Mouse (Mus musculus) intestine, embryonic 14.5 days (tissue): ENCODE data around the gene Dusp18. TPM values are rescaled to one million over a fixed set of nuclear protein-coding genes. Genes with fewer than 3 reads are reported as not detected.
A peak's percentile ranks its signal among the peaks of the same experiment; 100 is the strongest.

Source experiments
- ATAC-seq: fragments of 200-750 bp; cut with Nextera tagmentation; replicated peaks from 2 replicates; pipeline ENCODE4 v1.8.0; 2017; ENCODE audit warnings: low read depth, moderate number of reproducible peaks, moderate TSS enrichment, moderate library complexity; ENCODE audit not compliant: low FRiP score, low TSS enrichment
- DNase-seq: peaks from one replicate; pipeline ENCODE4 v3.0.0-alpha.2; 2018; ENCODE audit warnings: low spot score
- H3K27ac ChIP-seq: fragments of 300-500 bp; sonication (generic); 2 replicates; pipeline ENCODE4 v1.5.1; 2014; ENCODE audit warnings: low read depth, mild to moderate bottlenecking, control low read depth
- H3K27me3 ChIP-seq: fragments of 300-500 bp; sonication (generic); replicated peaks from 2 replicates; pipeline ENCODE4 v1.6.1; 2014; ENCODE audit warnings: low read length, control low read depth; ENCODE audit not compliant: control insufficient read depth, insufficient read depth
- H3K36me3 ChIP-seq: fragments of 300-500 bp; sonication (generic); 2 replicates; pipeline ENCODE4 v1.6.1; 2014; ENCODE audit warnings: low read length, control low read depth; ENCODE audit not compliant: control insufficient read depth, insufficient read depth
- H3K4me1 ChIP-seq: fragments of 300-500 bp; sonication (generic); replicated peaks from 2 replicates; pipeline ENCODE4 v1.6.1; 2014; ENCODE audit warnings: low read length, control low read depth, mixed read lengths; ENCODE audit not compliant: control insufficient read depth, insufficient read depth
- H3K4me2 ChIP-seq: fragments of 300-500 bp; sonication (generic); 2 replicates; pipeline ENCODE4 v1.6.1; 2014; ENCODE audit warnings: low read length
- H3K4me3 ChIP-seq: fragments of 300-500 bp; sonication (generic); 2 replicates; pipeline ENCODE4 v1.5.1; 2014; ENCODE audit warnings: low read depth, low read length, control low read depth, mixed read lengths
- H3K9ac ChIP-seq: fragments of 300-500 bp; sonication (generic); 2 replicates; pipeline ENCODE4 v1.6.1; 2014; ENCODE audit warnings: mild to moderate bottlenecking, low read length
- H3K9me3 ChIP-seq: fragments of 300-500 bp; sonication (generic); 2 replicates; pipeline ENCODE4 v1.6.1; 2016; ENCODE audit warnings: low read length, control low read depth; ENCODE audit not compliant: control insufficient read depth
- WGBS: fragments of 180-500 bp; shearing (Covaris S2); extraction: QIAGEN DNeasy Blood & Tissue Kit; methylation state at CpG from one replicate; pipeline ENCODE4 v1.1.7; 2014; 5-methylcytosine and 5-hydroxymethylcytosine counted together
- polyA plus RNA-seq: library from polyadenylated mRNA; unstranded; fragments of >200 nt; fragmentation: Nextera tagmentation; extraction: Ambion mirVana; gene quantifications from 2 replicates; pipeline ENCODE4 v1.2.1, GENCODE M21; 2014

Dusp18 gene
- polyA plus RNA-seq, 1 experiment from 2014 or later, result 8.3 TPM

GRCm38 (mm10) chr11:3912875-3913271 is 17.8 kb downstream of the Dusp18 start:
- H3K9ac ChIP-seq, result peak overlapping the region; percentile 36; the same call in 1 of the 2 replicates
- peaks cover 4% of the 10 kb centered on the region for H3K4me1 ChIP-seq
- H3K27ac ChIP-seq, result no peak overlapping the region
- H3K27me3 ChIP-seq, result peaks cover 7% of the 10 kb centered on the region; the same call in 1 of the 2 replicates
- peak overlapping the region; percentile 50 for H3K4me3 ChIP-seq
- DNase-seq (peak; percentile 68), ATAC-seq (0 out of 2 replicates have a peak, but pooled peaks have one; percentile 16)
- peak overlapping the region; percentile 84 for H3K4me2 ChIP-seq
- no peaks in the 10 kb centered on the region for H3K36me3 ChIP-seq
- no peaks in the 10 kb centered on the region for H3K9me3 ChIP-seq
- WGBS, result 4% methylated on average over 16 of the region's 16 CpGs

- Histone ChIP-seq H3K4me1 (peaks cover 4% of the 10 kb centered on the region), H3K27me3 (peaks cover 7% of the 10 kb centered on the region; the same call in 1 of the 2 replicates), H3K4me2 (peak overlapping the region; percentile 84), H3K9me3 (no peaks in the 10 kb centered on the region), H3K9ac (peak overlapping the region; percentile 36; the same call in 1 of the 2 replicates), H3K27ac (peak overlapping the region; percentile 64), H3K4me3 (peak overlapping the region; percentile 50), H3K36me3 (no peaks in the 10 kb centered on the region)
- peak; percentile 89 for DNase-seq
- peak; percentile 85 for ATAC-seq
- WGBS, result 1% methylated on average over 65 of the region's 65 CpGs
Observed at GRCm38 (mm10) chr11:3913316-3914108, 18.5 kb downstream of the Dusp18 start.

DNA sequence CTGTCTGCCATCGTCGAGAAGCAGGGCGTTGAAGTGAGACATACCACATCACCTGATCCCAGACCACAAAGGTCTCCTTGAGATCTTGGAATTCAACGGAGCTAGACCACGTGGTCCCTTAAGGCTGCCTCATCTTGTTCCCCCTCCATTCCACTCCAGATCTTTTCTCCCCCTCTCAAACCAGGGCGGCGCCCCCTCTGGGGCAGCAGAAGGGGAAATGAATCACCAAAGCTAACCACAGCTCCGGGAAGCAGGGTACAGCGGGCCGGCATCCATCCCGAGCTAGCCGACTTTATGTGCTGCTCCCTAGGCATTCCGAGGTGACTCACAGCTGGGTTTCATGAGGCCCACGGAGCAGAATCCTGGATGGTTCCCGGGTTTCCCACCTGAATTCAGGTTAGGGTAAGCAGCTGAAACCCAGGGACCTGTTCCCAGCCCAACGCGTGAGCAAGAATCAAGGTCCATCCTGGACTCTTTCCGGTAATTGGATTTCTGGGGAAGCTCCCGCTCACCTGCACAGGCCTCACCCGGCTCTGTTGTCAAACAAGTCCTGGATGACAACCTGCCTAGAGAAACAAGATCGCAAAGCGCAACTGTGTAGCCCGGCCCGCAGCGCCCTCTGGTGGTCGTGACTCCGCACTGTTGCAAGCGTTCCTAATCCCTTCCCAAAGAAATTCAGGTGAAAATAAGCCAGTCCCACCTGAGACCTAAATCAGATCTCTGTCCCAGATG is 19.2 kb downstream of the Dusp18 start, which contains the start of gene Slc35e4:
Gene Slc35e4, minus strand, starts transcription at position 556 of the 732 bp plus-strand sequence.
- H3K4me3 ChIP-seq, result peak within 1 kb of the TSS; percentile 50
- H3K27ac ChIP-seq, result peak within 1 kb of the TSS; percentile 64
- H3K4me2 ChIP-seq, result peak within 1 kb of the TSS; percentile 84
- no peaks in the 10 kb centered on the region for H3K9me3 ChIP-seq
- peaks cover 4% of the 10 kb centered on the region for H3K4me1 ChIP-seq
- H3K27me3 ChIP-seq, result peaks cover 7% of the 10 kb centered on the region; the same call in 1 of the 2 replicates
- H3K36me3 ChIP-seq, result no peaks in the 10 kb centered on the region
- DNase-seq, result peak; percentile 98
- 1% methylated on average over 27 of the region's 28 CpGs for WGBS
- ATAC-seq, result peak; percentile 61
- H3K9ac ChIP-seq, result peak within 1 kb of the TSS; percentile 36; the same call in 1 of the 2 replicates

DNA sequence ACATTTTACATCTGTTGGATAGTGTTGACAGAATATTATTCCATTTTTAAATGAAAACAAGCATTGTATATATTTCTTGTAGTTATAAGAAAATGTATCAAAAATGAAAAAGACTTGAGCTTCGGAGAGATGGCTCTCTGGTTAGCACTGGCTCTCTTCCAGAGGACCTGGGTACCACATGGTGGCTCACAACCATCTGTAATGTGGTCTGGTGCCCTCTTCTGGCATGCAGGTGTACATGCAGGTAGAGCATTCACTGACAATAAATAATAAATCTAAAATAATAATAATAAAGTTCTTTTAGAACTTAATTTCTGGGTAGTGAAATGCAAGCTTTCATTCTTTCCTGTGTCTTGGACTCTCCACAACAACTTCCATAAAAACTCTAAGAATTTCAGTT is 23.7 kb downstream of the Dusp18 start:
- H3K4me1 ChIP-seq, result no peaks in the 10 kb centered on the region
- no peaks in the 10 kb centered on the region for H3K27me3 ChIP-seq
- ATAC-seq (no peak), DNase-seq (no peak)
- H3K36me3 ChIP-seq, result peaks cover 4% of the 10 kb centered on the region; the same call in 1 of the 2 replicates
- no peak overlapping the region for H3K9ac ChIP-seq
- no peaks in the 10 kb centered on the region for H3K9me3 ChIP-seq
- no peak overlapping the region for H3K4me2 ChIP-seq
- no peak overlapping the region for H3K4me3 ChIP-seq
- 68% methylated on average over 1 of the region's 1 CpGs for WGBS
- no peak overlapping the region for H3K27ac ChIP-seq

DNA sequence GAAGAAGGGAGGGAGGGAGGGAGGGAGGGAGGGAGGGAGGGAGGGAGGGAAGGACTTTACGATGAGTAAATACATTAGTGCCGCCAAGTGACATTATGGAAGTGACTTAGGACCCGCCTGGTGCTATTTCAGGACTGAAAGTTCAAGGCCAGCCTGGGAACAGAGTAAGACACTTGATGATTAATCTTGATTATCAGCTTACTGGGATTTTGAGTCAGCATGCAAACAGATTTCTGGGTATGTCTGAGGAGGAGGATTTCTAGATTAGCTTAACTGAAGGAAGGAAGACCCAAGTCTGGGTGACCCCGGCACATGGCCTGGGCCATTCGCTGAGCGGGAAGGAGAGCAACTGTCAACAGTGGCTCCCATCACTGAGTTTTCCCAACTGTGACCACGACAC is 25.4 kb downstream of the Dusp18 start:
- Histone ChIP-seq H3K4me3 (no peak overlapping the region), H3K9ac (no peak overlapping the region), H3K27me3 (no peaks in the 10 kb centered on the region), H3K9me3 (no peaks in the 10 kb centered on the region), H3K36me3 (peaks cover 14% of the 10 kb centered on the region; the same call in 1 of the 2 replicates), H3K4me1 (no peaks in the 10 kb centered on the region), H3K27ac (no peak overlapping the region), H3K4me2 (no peak overlapping the region)
- no peak for ATAC-seq
- DNase-seq, result no peak
- WGBS, result 84% methylated on average over 7 of the region's 7 CpGs

DNA sequence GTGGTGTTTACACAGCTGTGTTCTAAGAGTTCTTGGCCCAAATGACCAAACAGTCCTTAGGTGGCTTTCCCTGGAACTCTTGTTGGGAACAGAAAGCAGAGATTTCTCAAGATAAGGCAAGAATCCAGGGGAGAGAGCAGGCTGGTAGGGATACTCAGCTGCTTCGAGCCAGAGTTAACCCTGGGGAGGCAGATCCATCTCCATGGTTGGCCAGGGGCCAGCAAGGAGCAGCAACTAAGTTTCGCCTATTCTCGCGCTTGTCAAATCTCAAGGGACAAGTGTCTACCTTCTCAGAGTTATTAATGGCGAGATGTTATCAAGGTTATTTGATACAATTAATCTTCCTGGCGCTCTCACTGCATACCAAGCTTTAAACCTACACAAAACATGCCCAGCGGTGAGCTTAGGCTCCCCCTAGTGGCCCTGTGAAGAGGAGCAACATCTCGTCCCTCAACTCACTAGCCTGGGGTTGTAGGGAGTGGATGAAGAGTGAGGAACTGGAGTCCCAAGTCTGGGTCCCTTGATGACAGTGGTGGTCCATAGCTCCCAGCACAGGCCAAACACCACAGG is 26.3 kb downstream of the Dusp18 start:
- 0 out of 2 replicates have a peak, but pooled peaks have one; percentile 13 for ATAC-seq

GRCm38 (mm10) chr11:3922115-3922514 is 27.1 kb downstream of the Dusp18 start:
- DNase-seq, result no peak
- 95% methylated on average over 9 of the region's 9 CpGs for WGBS
- H3K4me3 ChIP-seq, result no peak overlapping the region
- no peaks in the 10 kb centered on the region for H3K27me3 ChIP-seq
- peaks cover 29% of the 10 kb centered on the region; the same call in 1 of the 2 replicates for H3K36me3 ChIP-seq
- H3K4me2 ChIP-seq, result no peak overlapping the region
- ATAC-seq, result no peak
- H3K9ac ChIP-seq, result no peak overlapping the region
- H3K27ac ChIP-seq, result no peak overlapping the region
- H3K9me3 ChIP-seq, result no peaks in the 10 kb centered on the region
- H3K4me1 ChIP-seq, result no peaks in the 10 kb centered on the region

More for the DNA sequence above, 26.3 kb downstream of the Dusp18 start:
- Histone ChIP-seq H3K9me3 (no peaks in the 10 kb centered on the region), H3K27ac (no peak overlapping the region), H3K4me3 (no peak overlapping the region), H3K36me3 (peaks cover 21% of the 10 kb centered on the region; the same call in 1 of the 2 replicates), H3K9ac (no peak overlapping the region), H3K4me2 (no peak overlapping the region), H3K27me3 (no peaks in the 10 kb centered on the region), H3K4me1 (no peaks in the 10 kb centered on the region)
- DNase-seq, result no peak
- 33% methylated on average over 8 of the region's 8 CpGs for WGBS

GRCm38 (mm10) chr11:3922731-3923130 is 27.7 kb downstream of the Dusp18 start:
- no peaks in the 10 kb centered on the region for H3K9me3 ChIP-seq
- H3K4me3 ChIP-seq, result no peak overlapping the region
- H3K9ac ChIP-seq, result no peak overlapping the region
- no peak for ATAC-seq
- peaks cover 29% of the 10 kb centered on the region; the same call in 1 of the 2 replicates for H3K36me3 ChIP-seq
- no peak overlapping the region for H3K4me2 ChIP-seq
- no peak overlapping the region for H3K27ac ChIP-seq
- no peaks in the 10 kb centered on the region for H3K27me3 ChIP-seq
- no peak for DNase-seq
- WGBS, result 92% methylated on average over 6 of the region's 6 CpGs
- no peaks in the 10 kb centered on the region for H3K4me1 ChIP-seq
